Mouse (Mus musculus) kidney, embryonic 16.5 days (tissue): ENCODE measurements at regions not wholly inside any gene's neighbourhood (a gene's known extent, or its start where the extent isn't known, plus 50 kb on each side); places are given as distances from the start of the nearest gene placed in this dataset.

Experiments
- ATAC-seq: fragments of 200-750 bp; cut with Nextera tagmentation; 2 replicates; pipeline ENCODE4 v1.8.0; 2017; ENCODE audit warnings: moderate TSS enrichment; ENCODE audit not compliant: low FRiP score, low TSS enrichment
- H3K27ac ChIP-seq: fragments of 300-500 bp; sonication (generic); 2 replicates; pipeline ENCODE4 v1.5.1; 2014; ENCODE audit warnings: low read length
- H3K27me3 ChIP-seq: fragments of 300-500 bp; sonication (generic); 2 replicates; pipeline ENCODE4 v1.6.1; 2014; ENCODE audit warnings: low read length, control low read depth, mixed read lengths; ENCODE audit not compliant: insufficient read depth
- H3K36me3 ChIP-seq: fragments of 300-500 bp; sonication (generic); 2 replicates; pipeline ENCODE4 v1.6.1; 2014; ENCODE audit warnings: low read length, control low read depth, mixed read lengths; ENCODE audit not compliant: insufficient read depth
- H3K4me1 ChIP-seq: fragments of 300-500 bp; sonication (generic); 2 replicates; pipeline ENCODE4 v1.6.1; 2014; ENCODE audit warnings: low read length, control low read depth, mixed read lengths; ENCODE audit not compliant: insufficient read depth
- H3K4me2 ChIP-seq: fragments of 300-500 bp; sonication (generic); replicated peaks from 2 replicates; pipeline ENCODE4 v1.6.1; 2014; ENCODE audit warnings: low read depth, low read length
- H3K4me3 ChIP-seq: fragments of 300-500 bp; sonication (generic); 2 replicates; pipeline ENCODE4 v1.5.1; 2014; ENCODE audit warnings: mild to moderate bottlenecking, low read length
- H3K9ac ChIP-seq: fragments of 300-500 bp; sonication (generic); replicated peaks from 2 replicates; pipeline ENCODE4 v1.6.1; 2014; ENCODE audit warnings: low read length
- H3K9me3 ChIP-seq: fragments of 300-500 bp; sonication (generic); 2 replicates; pipeline ENCODE4 v1.6.1; 2016; ENCODE audit warnings: low read length, control low read depth
- WGBS: fragments of 180-500 bp; shearing (Covaris S2); extraction: QIAGEN DNeasy Blood & Tissue Kit; methylation state at CpG from one replicate; pipeline ENCODE4 v1.1.7; 2014; 5-methylcytosine and 5-hydroxymethylcytosine counted together

DNA sequence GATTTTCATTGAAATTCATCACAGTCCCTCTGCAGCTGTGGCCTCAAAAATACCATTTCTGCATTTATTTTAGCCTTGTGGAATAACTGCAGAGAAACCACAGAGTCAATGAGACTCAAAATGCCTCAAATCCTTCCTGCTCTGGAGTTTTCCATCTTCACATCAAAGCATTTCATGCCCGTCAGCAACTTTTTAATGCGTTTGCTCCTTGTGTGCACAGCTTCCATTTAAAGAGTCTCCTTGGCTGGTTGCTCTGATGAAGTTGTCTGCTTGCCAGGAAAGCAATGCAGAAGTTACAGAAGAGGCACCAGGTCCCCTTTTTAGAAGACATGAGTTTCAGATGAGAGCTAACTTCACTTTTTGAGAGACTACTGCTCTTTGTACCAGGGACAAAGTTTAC, 142.7 kb downstream of the Ahr start:
- Histone ChIP-seq H3K27ac (no peak overlapping the region), H3K9ac (no peak overlapping the region), H3K4me2 (no peak overlapping the region), H3K4me1 (no peaks in the 10 kb centered on the region), H3K4me3 (no peak overlapping the region), H3K27me3 (no peaks in the 10 kb centered on the region), H3K36me3 (no peaks in the 10 kb centered on the region), H3K9me3 (no peaks in the 10 kb centered on the region)
- WGBS = 64% methylated on average over 2 of the region's 2 CpGs
- ATAC-seq = no peak

DNA sequence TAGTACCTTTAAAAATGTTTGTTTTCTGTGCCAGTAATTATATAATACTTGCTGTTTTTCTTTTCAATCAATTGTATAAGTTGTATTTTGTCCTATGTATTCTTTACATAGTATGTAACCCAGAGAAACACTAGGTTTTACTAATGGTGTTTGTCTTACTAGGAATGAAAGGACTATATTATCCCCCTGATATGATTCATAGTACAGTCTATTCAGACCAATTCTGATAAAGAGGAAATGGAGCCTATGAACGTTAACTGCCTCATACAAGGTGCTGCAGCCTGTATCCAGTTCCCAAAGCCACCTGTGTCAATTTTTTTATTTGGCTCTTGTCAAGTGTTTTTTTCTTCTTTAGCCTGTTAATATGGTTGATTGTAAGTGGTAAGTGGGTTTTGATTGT, 144.6 kb downstream of the Ahr start:
- ATAC-seq = no peak
- H3K9me3 ChIP-seq = no peaks in the 10 kb centered on the region
- no peaks in the 10 kb centered on the region for H3K27me3 ChIP-seq
- H3K4me1 ChIP-seq = no peaks in the 10 kb centered on the region
- no peak overlapping the region for H3K9ac ChIP-seq
- no peak overlapping the region for H3K27ac ChIP-seq
- WGBS = 79% methylated on average over 1 of the region's 1 CpGs
- H3K36me3 ChIP-seq = no peaks in the 10 kb centered on the region
- H3K4me2 ChIP-seq = no peak overlapping the region
- H3K4me3 ChIP-seq = no peak overlapping the region

DNA sequence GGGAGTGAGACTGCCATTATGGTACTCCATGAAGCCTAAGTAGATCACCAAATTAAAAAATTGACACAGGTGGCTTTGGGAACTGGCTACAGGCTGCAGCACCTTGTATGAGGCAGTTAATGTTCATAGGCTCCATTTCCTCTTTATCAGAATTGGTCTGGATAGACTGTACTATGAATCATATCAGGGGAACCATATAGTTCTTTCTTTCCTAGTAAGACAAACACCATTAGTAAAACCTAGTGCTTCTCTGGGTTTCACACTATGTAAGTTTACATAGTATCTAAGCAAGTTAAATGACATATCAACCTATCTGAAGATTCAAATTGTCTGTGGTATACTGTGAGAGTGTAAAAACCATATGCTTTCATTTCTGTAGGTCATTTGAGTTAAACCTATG, 145.0 kb downstream of the Ahr start:
- H3K27ac ChIP-seq = no peak overlapping the region
- no peak overlapping the region for H3K4me3 ChIP-seq
- H3K9ac ChIP-seq = no peak overlapping the region
- no peak for ATAC-seq
- no peaks in the 10 kb centered on the region for H3K36me3 ChIP-seq
- H3K27me3 ChIP-seq = no peaks in the 10 kb centered on the region
- no peak overlapping the region for H3K4me2 ChIP-seq
- H3K4me1 ChIP-seq = no peaks in the 10 kb centered on the region
- no peaks in the 10 kb centered on the region for H3K9me3 ChIP-seq

DNA sequence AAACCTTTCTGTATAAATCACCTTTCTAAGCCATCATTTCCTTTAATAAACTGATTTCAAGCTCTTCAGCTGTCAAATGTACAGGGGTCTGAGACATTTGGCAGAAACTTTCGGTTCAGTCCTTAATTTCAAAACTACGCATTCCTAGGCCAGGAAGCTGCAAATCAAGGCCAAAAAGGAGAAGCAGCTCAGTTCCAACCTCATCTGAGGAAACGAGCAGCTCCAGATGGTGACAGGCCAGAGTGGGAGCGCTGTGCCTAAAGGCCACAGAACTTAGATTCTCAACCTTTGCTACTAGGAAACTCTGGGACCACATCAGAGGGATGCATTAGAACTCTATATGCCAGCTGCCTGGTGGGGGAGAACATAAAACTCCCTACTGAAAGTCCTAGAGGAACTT, 150.6 kb downstream of the Ahr start:
- no peak overlapping the region for H3K27ac ChIP-seq
- no peak overlapping the region for H3K4me3 ChIP-seq
- H3K36me3 ChIP-seq = no peaks in the 10 kb centered on the region
- 67% methylated on average over 4 of the region's 4 CpGs for WGBS
- no peak for ATAC-seq
- H3K9ac ChIP-seq = no peak overlapping the region
- no peaks in the 10 kb centered on the region for H3K27me3 ChIP-seq
- H3K9me3 ChIP-seq = no peaks in the 10 kb centered on the region
- no peak overlapping the region for H3K4me2 ChIP-seq
- H3K4me1 ChIP-seq = no peaks in the 10 kb centered on the region

DNA sequence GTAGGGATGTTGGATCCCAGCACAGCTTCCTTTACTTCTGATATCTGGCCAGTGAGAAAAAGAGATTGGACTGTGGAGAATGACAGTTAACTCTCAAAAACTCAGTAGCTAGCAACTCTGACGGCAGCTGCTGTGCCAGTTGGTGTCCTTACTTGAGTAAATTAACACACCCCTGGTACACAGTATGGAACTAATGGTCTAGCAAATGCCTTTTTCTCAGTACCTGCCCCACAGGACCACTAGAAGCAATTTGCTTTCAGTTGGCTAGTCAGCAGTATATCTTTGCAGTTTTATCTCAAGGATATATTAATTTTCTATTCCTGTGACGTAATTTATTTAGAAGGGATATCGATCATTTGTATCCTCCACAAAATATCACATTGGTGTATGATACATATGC, 157.6 kb downstream of the Ahr start:
- no peak overlapping the region for H3K4me3 ChIP-seq
- WGBS = 85% methylated on average over 3 of the region's 3 CpGs
- no peaks in the 10 kb centered on the region for H3K4me1 ChIP-seq
- H3K27me3 ChIP-seq = no peaks in the 10 kb centered on the region
- H3K27ac ChIP-seq = no peak overlapping the region
- H3K36me3 ChIP-seq = no peaks in the 10 kb centered on the region
- no peak for ATAC-seq
- no peak overlapping the region for H3K4me2 ChIP-seq
- H3K9me3 ChIP-seq = no peaks in the 10 kb centered on the region
- no peak overlapping the region for H3K9ac ChIP-seq

DNA sequence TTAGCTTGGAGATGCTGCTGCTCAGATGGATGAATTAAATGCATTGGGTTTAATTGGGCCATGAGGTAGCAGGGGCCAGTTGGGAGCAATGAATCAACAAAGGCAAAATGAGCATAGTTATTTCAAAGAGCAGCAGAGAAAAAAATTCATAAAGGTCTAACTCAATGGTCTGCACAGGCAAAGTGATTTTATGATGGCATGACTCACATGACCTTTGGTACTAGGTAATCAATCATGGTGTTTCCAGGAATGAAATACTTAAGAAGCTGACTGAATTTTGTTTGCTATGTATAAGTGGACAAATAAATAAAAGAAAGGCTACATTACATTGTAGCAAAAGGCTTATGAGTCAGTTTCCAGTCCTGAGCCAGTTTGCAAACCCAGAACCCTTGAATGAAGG, 158.5 kb downstream of the Ahr start:
- ATAC-seq = no peak
- Histone ChIP-seq H3K9ac (no peak overlapping the region), H3K36me3 (no peaks in the 10 kb centered on the region), H3K4me3 (no peak overlapping the region), H3K4me1 (no peaks in the 10 kb centered on the region), H3K9me3 (no peaks in the 10 kb centered on the region), H3K4me2 (no peak overlapping the region), H3K27ac (no peak overlapping the region), H3K27me3 (no peaks in the 10 kb centered on the region)

DNA sequence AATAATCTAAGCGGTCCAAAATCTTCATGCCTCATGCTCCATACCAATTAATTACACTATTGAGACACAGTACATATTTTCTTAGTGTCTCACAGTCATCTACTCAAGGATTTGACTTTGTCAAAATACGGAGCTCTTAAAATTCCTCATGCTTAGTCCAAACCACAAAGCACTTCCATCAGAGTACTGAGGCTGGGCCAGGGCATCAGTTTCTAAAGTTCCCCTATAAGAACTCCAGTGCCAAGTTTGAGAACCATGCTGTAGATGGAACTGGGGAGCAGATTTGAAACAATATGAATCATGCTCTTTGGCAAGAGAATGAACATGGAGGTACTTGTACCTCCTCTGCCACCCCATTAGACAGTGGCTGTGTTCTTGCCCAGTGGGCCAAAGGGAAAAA, 176.9 kb downstream of the Ahr start:
- Histone ChIP-seq H3K4me2 (no peak overlapping the region), H3K9me3 (no peaks in the 10 kb centered on the region), H3K4me1 (no peaks in the 10 kb centered on the region), H3K36me3 (no peaks in the 10 kb centered on the region), H3K27ac (no peak overlapping the region), H3K9ac (no peak overlapping the region), H3K27me3 (no peaks in the 10 kb centered on the region), H3K4me3 (no peak overlapping the region)
- WGBS = 90% methylated on average over 2 of the region's 2 CpGs
- no peak for ATAC-seq

DNA sequence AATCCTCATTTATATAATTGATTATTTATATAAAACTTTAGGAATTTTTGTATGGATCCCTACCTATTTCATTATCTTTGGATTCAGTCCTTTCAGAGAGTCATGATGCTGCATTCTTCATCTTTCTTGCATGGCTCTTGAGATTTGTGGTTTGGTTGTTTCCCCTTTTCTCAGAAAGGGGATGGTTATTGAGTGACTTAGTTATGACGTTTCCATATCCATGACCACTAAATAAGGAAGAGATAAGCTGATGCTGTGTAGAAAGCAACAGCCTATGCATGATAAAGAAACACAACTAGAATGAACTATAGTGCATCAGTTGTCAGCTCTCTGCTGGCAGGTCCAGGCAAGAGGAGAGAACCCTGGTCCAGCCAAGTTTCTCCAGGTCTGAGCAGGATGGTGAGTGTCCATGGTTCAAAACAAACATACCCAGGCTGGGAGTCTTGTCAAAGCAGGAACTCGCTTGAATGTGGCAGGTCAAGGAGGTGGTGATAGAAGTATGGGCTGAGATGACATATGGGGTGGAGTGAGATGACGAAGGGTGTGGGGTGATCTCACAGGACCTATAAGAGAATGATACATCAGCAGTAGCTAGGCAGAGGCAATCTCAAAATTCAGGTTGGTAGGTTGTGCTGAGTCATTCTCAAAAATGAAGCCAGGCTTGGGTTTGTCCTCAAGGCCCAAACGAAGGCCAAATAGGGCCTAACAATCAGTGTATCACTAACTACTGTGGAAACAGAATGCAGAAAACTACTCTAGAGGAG, 196.5 kb downstream of the Ahr start:
- H3K36me3 ChIP-seq = no peaks in the 10 kb centered on the region
- WGBS = 88% methylated on average over 4 of the region's 4 CpGs
- H3K4me2 ChIP-seq = no peak overlapping the region
- no peak overlapping the region for H3K4me3 ChIP-seq
- no peaks in the 10 kb centered on the region for H3K4me1 ChIP-seq
- H3K27me3 ChIP-seq = no peaks in the 10 kb centered on the region
- H3K27ac ChIP-seq = no peak overlapping the region
- H3K9ac ChIP-seq = no peak overlapping the region
- ATAC-seq = no peak
- H3K9me3 ChIP-seq = no peaks in the 10 kb centered on the region

DNA sequence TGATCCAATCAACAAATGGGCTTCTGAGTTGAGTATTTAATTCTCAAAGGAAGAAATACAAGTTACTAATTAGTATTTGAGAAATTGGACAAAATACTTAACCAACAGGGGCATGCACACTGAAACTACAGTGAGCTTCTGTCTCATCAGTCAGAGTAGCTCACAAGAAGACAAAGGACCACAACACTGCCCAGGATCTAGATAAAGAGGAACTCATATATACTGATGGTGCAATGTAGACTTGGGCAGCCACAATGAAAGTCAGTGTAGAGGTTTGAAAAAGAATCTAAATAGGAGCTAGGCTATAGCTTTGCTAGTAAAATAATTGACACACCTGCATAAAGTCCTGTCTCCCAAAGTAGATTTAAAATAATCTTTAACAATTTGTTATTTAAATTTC, 198.5 kb downstream of the Ahr start:
- Histone ChIP-seq H3K9me3 (no peaks in the 10 kb centered on the region), H3K4me3 (no peak overlapping the region)
- no peak for ATAC-seq

DNA sequence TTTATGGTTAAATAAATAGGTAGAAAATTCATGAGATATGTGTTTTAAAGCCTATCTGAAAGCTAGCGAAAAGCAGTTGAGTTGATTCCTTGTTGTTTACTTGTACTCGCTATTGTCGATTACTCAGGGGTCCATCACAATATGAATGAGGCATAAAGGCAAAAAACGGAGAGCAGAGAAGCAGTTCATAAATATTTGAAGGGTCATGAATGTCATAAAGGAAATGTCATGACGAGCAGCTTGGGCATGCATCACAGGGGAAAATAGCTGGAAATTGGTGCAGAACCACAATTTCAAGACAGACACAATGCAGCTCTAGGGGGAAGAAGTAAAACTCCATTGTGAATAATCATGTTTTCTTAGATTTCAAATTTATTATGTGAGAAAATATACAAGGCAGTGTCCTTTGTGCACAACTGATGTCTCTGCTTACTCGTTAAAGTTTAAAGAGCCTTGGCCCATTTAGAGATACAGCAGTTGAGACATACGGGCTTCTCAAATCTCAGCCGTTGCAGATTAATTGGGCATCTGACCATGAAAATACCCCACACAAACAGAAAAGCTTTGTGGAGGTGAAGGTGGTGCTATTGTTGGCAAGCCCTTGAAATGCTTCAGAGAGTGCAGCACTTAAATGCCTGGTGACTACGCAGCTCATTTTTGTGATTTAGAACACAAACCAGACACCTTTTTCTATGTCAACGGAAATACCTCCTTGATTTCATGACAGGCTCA, 200.3 kb downstream of the Ahr start:
- Histone ChIP-seq H3K4me1 (no peaks in the 10 kb centered on the region), H3K27me3 (no peaks in the 10 kb centered on the region), H3K4me2 (no peak overlapping the region), H3K9ac (no peak overlapping the region), H3K9me3 (no peaks in the 10 kb centered on the region), H3K4me3 (no peak overlapping the region), H3K36me3 (no peaks in the 10 kb centered on the region), H3K27ac (no peak overlapping the region)
- 42% methylated on average over 10 of the region's 10 CpGs for WGBS
- no peak for ATAC-seq

More for the DNA sequence above, 198.5 kb downstream of the Ahr start:
- no peaks in the 10 kb centered on the region for H3K36me3 ChIP-seq
- no peaks in the 10 kb centered on the region for H3K4me1 ChIP-seq
- H3K27me3 ChIP-seq = no peaks in the 10 kb centered on the region
- no peak overlapping the region for H3K27ac ChIP-seq
- no peak overlapping the region for H3K9ac ChIP-seq
- no peak overlapping the region for H3K4me2 ChIP-seq
